Mouse (Mus musculus) adrenal gland (tissue): ENCODE measurements around the gene Abcb11.

Source experiments
- intact Hi-C: fragments of 180-260 bp; cut with DNase I; formaldehyde crosslinking; loops from one replicate; pipeline ENCODE4 v1.15.1; 2025

Abcb11 gene

DNA sequence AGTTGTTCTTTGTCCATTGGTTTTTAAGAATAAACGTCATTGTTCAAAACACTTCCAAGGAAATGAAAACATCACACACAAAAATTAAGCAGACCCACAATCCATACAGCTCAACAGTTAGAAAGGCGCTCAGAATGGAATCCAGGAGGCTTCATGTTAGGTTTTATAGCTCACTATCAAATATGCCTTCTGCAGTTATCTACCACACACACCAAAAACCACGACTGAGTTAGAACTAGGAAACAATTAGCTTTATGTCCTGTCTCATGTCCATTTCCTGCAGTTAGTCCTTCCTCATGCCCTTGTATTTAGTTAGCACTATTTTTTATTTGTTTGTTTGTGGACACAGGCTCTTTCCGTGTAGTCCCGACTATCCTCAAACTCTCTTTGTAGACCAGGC is 151.4 kb downstream of the Abcb11 start:
- intact Hi-C loops, result no loop called here

DNA sequence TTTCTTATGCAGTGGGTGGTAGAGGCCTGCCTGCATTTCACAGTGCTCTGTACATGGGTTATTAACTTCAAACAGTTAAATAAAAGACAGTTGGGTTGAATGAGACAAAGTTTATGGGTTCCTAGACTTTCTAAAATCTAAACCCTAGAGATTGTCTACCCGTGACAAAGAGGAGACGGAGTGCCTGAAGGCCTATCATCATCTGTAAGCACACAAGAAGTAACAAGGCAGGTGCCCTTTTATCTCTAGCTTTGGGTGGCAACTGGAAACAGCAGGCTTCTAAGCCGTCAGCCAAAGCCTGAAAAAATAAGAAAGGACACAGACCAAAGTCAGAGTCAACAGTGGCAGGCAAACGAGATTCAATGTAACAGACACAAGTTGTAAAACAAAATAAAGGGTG is 153.2 kb downstream of the Abcb11 start:
- intact Hi-C loops, result no loop called here

DNA sequence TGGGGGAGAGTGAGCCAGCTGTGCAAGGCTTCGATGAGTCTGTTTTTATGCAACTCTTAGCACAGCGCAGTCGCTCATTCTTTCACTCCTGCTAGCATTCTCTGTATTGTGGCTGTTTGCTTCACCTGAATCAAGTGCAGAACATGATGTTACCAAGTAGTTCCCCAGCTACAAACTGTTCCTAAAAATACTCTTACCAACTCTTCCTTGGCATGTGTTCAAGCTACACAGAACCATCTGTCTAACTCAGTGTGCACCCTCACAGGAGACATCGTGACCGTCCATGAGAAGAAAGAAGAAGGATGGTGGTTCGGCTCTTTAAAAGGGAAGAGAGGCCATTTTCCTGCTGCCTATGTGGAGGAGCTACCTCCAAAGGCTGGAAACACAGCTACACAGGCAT is 153.7 kb downstream of the Abcb11 start:
- intact Hi-C loops, result no loop called here
